Mouse (Mus musculus): ENCODE measurements around the gene Shisa5. TPM values are rescaled to one million over a fixed set of nuclear protein-coding genes. Genes with fewer than 3 reads are reported as not detected.
A peak's percentile ranks its signal among the peaks of the same experiment; 100 is the strongest.

Gene Shisa5
- total RNA-seq, 2 experiments from 2014 or later = 19.7 to 94.4 TPM

DNA sequence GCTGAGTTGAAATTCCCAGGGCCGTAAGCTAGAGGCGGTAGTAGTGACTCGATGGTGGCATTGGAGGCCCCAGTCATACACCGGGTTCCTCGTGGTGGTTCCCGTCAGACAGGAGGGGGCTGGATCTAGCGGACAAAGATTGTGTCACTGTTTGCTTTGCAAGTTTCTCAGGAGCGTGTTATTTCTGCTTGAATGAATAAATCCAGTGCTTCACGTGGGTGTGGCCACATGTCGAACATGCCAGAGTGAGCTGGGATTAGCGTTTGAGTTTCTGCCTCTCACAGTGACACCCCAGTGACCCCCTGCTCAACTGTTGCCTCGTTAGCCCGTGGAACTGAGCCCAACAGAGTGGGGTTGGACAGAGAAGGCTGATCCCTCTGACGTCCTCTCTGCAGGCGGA, 52.1 kb downstream of the Shisa5 start:
- ATAC-seq (replicated peaks; ENCODE audit: poor library complexity) = no peak

DNA sequence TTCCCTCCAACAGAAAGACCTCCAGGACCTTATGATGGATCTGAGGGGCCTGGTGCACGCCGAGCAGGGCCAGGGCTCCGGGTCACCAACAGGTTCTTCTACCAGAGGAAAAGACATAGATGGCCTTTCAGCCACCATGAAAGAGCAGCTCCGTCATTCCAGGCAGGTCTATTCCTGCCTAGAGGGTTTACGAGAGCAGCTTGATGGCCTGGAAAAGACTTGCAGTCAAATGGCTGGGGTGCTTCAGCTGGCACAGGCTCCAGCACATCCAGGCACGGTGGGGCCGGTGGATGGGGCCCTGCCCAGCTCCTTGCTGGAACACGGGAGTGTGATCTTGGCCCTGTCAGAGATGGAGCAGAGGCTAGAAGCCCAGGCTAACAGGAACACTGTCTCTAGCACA, 53.4 kb downstream of the Shisa5 start:
- ATAC-seq (replicated peaks; ENCODE audit: poor library complexity) = no peak

DNA sequence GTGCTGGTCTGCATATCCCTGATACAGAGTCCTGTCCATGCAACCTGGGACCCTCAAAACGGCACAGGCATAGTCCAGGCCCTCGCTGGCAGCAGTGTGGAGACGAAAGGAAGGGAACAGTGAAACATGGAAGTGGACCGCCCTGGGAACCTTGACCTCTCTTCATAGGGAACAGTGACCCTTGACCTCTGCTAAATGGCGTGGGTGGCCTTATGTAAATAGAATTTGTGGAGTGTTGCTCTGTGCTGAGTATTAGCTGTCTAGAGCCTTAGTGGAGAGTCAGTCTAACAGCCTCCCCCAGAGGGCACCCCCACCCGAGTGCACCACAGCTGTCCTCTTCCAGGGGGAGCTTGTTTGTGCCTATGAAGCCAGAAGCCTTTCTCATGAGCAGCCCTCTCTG, 54.4 kb downstream of the Shisa5 start:
- no peak for ATAC-seq (replicated peaks; ENCODE audit: poor library complexity)

DNA sequence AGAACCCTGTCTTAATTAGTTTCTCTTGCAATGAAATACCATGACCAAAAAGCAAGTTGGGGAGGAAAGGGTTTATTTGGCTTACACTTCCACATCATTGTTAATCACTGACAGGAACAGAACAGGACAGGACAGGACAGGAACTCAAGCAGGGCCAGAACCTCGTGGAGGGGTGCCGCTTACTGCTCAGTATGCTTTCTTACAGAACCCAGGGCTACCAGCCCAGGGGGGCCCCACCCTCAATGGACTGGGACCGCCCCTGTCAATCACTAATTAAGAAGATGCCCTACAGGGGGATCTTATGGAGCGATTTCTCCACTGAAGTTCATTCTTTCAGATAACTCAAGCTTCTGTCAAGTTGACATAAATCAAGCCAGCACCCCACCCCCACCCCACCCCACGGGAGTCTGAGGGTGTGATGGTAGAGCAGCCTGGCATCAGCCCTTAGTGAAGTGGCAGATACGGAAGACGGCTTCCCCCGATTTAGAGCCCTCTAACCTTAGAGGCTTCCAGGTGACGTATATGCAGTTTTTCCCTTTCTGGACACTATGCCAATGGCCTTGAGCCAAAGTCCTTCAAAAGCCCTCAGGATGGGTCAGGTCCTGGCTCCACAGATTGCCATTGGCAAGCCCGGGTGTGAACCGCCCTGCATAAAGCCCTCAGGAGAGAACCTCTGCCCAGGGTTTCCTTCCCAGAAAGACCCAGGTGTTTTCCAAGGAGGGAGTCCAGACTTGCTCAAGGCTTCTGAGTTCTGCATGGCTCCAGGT, 55.6 kb downstream of the Shisa5 start:
- no peak for ATAC-seq (replicated peaks; ENCODE audit: poor library complexity)

DNA sequence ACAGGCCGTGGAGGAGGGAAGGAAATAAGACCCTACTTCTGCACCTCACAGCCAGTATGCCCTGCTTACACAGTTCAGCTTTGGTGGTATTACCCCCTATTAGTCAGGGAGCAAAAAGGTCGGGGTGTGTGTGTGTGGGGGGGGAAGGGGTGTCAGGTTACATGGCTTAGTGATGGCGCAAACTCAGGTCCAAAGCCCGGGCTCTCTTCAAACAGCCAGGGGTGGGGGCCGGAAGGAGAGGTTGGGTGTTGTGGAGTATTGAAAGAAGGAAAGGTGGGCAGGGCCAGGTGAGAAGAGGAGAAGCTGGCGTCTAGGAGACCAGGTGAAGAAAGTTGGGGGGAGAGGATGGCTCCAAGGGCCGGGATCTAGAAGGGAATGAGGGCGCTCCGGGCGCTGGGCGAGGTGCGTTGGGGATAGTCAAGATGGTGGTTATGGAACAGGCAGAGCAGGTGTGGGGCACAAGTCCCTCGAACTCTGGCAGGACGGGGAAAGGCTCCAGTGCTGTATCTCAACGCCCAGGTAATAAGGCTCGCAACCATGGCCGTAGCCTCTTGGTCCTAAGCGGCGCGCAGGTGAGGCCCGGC, 56.3 kb downstream of the Shisa5 start:
- peak; percentile 12; the same call in 1 of the 2 replicates for ATAC-seq (replicated peaks; ENCODE audit: poor library complexity)

DNA sequence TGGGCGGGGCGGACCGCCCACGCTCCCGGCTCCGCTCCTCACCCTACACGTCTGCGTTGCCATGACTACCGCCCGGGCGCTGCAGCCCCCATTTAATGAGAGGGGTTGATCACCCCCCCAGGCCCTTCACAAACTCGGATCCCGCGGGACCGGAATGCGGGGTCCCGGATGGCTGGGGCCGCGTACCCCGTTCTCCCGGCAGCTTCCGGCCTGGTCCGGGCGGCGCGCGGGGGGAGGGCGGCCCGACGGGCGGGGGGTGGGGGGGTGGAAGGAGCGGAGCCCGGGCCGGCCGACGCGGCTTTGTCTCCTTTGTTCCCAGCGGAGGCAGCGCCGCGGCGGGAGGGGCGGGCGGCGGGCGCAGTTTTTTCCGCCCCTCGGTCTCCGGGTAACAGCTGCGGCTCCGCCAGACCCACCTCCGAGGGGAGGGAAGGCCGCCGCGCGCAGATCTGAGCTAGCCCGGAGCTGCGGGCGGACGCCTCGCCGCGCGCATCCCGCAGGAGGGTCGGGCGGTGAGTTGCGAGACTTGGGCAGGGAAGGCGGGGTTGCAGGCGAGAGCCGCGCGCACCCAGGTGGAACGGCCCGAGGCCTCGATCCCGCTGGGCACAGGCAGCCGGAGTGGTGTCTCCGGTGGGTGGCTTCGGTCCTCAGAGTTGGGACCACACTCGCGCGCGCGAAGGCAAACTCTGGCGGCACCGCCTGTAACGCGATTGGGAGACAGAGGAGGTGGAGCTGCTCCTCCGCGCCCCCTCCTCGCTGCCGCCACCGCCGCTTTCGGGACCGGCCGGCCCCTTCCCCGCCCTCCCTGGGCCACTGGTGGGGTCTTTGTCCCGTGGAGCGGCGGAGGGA, 57.0 kb downstream of the Shisa5 start, which contains the start of gene Plxnb1:
Gene Plxnb1, plus strand, starts transcription at position 253 of the 846 bp plus-strand sequence.
- ATAC-seq (replicated peaks; ENCODE audit: poor library complexity) = peak; percentile 49

DNA sequence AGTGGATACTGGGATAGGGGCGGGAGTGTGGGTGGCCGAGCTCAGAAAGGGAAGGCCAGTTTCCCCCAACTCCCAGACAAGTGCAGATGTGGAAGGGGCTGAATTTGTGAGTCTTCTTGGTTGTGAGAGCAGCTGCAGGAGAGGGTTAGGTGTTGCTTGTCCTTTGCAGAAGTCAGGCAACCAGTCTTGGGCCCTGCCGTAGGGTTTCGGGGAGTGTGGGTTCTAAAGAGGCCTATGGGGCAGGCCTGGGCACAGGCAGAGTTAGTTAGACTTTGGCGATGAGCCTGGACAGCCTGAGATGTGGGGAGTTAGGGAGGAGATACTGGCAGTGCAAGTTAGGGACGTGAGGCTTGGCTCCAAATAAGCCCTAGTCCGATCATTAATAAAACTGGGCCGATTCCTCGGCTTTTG, 57.9 kb downstream of the Shisa5 start:
- ATAC-seq (replicated peaks; ENCODE audit: poor library complexity) = no peak

DNA sequence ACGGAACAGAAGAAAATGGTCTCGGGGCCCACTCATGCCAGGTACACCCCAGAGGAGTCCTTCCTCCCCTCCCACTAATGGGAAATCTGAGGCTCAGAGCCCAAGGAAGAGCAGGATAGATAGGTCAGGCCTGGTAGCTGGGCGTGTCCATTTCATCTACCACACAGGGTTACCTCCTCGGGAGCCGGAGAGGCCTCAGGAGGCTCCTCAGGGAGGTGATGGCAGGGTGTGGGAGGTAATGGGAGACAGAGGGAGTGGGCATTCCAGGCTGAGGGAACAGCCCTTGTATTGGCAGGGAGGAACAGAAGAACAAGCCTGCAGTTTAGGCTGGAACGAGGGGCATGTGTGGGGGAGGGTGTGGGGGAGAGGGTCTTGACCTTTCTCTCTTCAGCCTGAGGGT, 58.5 kb downstream of the Shisa5 start:
- ATAC-seq (replicated peaks; ENCODE audit: poor library complexity) = no peak

DNA sequence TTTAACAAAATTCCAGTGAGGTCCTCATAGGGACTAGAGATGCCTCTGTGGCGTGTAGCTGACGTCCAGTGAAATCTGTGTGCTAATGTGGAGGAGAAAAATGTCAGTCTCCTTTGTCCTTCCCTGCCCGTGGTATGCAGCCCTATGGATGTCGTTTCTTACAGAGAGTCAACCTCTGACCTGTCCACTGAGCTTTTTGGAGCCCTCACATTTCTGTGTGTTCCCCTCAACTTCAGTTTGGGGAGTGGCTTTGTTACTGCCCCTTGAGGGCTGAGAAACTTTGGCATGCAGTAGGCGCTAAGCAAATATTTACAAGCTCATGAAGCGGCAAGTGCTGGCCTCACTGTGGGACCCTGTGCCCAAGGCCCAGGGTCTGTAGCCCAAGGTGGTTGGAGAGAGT, 58.9 kb downstream of the Shisa5 start:
- ATAC-seq (replicated peaks; ENCODE audit: poor library complexity) = no peak

DNA sequence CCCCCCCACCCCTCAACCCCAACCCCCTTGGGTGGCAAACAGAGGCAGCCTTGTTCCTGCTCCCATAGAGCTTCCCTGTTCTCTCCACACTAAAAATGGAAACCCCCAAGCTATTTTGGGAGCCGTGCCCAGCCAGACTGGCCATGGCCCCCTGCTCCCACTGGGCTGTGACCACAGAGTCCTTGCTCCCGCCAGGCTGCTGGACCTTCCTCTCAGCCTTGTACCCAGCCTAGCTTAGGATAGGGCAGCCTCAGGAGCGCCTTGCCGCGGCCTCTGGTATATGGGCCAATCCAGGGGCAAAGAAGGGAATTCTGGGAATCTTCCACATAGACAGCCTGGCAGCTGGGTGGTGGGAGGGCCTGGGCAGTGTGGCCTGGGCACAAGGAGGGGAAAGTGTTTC, 59.5 kb downstream of the Shisa5 start:
- no peak for ATAC-seq (replicated peaks; ENCODE audit: poor library complexity)

DNA sequence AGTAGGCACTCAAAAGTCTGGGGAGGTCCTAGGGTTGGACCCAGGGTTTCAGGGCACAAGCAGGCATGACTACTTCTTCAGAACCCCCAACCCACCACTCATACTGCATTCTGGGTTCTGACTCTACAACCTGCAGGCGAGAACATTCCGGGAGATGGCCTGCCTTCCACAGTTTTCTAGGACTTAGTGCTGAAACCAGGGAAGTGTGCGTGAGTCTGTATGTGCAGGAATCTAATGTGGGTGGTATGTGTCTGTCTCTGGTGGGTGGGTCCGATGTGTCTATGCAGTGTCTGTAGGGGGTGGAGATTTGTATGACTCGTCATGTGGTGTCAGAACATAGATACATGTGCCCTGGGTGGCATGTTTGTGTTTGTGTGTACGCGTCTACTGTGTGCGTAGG, 60.0 kb downstream of the Shisa5 start:
- ATAC-seq (replicated peaks; ENCODE audit: poor library complexity) = no peak

DNA sequence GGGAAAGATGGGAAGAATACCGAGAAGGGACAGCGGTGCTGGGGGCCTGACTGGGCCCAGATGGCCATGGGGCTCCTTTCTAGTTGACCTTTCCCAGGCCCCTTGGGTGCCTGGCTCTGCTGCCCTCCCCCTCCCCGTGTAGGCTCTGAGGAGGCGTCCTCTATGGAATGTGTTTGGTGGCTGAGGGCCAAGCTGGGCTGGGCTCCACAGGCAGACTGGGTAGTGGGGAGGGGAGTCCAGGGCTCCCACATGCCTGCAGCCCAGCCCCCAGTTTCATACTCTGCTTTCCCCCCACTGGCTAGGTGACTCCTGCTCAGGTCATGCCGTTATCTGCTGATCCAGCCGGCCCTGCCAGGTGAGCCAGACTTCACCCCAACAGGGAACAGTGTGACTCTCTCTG, 60.6 kb downstream of the Shisa5 start:
- no peak for ATAC-seq (replicated peaks; ENCODE audit: poor library complexity)

DNA sequence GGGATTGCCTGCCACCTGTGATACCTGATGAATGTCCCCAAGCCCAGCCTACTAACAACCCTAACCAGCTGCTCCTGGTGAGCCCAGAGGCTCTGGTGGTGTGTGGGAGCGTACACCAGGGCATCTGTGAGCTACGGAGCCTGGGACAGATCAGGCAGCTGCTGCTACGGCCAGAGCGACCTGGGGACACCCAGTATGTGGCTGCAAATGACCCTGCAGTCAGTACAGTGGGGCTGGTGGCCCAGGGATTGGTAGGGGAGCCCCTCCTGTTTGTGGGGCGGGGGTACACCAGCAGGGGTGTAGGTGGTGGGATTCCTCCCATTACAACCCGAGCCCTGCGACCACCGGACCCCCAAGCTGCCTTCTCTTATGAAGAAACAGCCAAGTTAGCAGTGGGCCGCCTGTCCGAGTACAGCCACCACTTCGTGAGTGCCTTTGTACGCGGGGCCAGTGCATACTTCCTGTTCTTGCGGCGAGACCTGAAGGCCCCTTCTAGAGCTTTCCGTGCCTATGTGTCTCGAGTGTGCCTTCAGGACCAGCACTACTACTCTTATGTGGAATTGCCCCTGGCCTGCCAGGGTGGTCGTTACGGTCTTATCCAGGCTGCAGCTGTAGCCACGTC, 62.1 kb downstream of the Shisa5 start:
- ATAC-seq (replicated peaks; ENCODE audit: poor library complexity) = peak; percentile 35

DNA sequence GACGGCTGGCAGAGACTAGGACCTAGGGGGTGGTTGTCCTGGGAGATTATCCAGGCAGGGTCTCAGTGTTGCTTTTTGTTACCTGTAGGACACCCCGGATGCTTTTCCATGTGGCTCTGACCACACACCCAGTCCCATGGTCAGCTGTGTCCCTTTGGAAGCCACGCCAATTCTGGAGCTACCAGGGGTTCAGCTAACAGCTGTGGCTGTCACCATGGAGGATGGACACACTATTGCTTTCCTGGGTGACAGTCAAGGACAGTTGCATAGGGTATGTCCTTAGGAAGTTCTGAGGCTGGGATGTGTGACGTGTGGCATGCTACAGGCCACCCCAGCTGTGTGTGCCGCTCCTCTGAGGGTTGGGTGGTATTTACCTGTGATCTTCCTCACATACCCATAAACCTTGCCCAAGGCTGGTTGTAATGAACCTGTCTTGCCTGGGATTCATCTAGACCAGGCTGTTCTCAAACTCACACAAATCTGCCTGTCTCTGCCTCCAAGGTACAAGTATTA, 63.6 kb downstream of the Shisa5 start:
- ATAC-seq (replicated peaks; ENCODE audit: poor library complexity) = no peak

DNA sequence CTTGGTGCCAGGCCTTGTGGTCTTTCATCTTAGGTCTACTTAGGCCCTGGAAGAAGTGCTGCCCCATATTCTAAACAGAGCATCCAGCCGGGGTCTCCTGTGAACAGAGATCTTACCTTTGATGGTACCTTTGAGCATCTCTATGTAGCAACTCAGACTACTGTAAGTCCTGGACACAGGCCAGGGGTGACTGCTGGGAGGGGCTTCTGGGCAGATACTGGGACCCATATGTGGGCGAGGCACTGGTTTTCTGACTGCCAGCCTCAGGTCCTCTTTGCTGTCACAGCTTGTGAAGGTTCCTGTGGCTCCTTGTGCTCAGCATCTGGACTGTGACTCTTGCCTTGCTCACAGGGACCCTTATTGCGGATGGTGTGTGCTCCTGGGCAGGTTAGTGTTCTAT, 64.2 kb downstream of the Shisa5 start:
- ATAC-seq (replicated peaks; ENCODE audit: poor library complexity) = no peak

DNA sequence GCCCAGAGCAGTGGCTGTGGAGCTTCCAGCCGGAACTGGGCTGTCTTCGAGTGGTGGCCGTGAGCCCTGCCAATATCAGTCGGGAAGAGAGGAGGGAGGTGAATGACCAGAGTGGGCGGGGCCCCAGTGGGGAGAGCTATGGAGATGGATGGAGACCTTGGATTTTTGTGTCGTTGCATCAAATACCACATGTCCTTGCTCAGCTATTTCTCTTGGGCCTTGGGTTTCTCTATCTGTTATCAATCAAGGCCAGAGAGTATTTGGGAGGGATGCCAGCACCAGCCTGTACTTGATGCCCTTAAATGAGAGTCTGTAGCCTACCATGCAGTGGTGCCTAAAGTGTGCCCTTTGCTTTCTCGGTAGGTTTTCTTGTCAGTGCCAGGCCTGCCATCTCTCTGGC, 64.9 kb downstream of the Shisa5 start:
- ATAC-seq (replicated peaks; ENCODE audit: poor library complexity) = peak; percentile 27

DNA sequence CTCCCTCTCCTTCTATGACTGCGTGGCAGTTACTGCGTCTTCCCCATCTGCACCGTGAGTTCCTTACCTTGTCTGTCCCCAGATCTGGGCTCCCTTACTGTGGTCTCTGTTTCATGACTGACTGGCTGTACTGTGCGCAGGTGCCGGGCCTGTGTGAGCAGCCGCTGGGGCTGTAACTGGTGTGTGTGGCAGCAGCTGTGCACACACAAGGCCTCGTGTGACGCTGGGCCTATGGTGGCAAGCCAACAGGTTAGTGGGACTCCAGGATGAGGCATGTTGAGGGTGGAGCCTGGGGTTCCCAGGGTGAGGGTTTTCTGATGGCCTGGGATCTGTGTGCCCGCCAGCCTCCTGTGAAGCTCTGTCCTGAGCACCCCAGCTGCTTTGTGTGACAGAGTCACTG, 65.7 kb downstream of the Shisa5 start:
- ATAC-seq (replicated peaks; ENCODE audit: poor library complexity) = no peak

DNA sequence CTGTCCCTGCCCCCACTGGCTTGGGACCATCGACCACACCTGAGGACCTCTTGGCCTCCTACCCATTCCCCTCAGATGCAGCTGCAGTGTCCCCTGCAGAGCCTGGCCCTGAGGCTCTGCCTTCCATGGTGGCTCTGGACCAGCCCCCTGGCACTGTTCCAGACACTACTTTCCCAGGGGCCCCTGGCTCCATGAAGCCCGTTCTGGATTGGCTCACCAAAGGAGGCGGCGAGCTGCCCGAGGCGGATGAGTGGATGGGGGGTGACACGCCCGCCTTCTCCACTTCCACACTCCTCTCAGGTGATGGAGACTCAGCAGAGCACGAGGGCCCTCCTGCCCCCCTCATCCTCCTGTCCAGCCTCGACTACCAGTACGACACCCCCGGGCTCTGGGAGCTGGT, 66.6 kb downstream of the Shisa5 start:
- ATAC-seq (replicated peaks; ENCODE audit: poor library complexity) = no peak

DNA sequence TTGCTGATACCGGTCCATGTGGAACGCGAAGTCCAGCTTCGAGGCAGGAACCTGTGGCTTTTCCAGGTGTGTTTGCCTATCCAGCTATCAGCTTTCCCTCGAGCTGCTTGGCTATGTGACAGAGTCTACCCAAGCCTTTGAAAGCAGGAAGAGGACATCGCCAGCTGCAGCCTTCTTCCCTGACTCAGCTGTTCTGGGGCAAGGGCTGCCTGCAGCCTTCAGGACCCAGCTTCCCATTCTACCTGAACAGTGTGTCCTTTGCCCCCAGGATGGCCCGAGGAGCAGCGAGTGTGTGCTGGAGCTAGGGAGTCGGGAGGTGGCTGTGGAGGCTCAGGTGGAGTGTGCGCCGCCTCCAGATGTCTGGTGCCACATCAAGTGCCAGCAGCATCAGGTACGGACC, 67.3 kb downstream of the Shisa5 start:
- no peak for ATAC-seq (replicated peaks; ENCODE audit: poor library complexity)

DNA sequence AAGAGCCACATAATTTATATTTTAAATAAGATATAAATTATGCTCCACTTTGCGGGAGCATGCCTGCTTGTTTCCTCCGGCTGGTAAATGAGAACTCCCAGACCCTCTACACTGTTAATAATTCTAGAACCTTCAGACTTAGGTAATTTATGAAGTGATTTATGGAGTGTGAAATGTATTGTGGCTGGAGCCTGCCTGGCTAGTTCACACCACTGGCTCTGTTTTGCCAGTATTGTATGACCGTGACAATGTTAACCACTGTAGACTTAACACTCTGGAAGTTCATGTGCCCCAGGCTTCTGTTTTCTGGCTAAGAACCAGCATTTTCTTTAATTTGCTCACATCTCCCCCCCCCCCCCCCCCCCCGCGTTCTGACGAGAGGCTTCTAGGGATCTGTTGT, 69.0 kb downstream of the Shisa5 start:
- ATAC-seq (replicated peaks; ENCODE audit: poor library complexity) = no peak
